Mouse (Mus musculus): Measurements from ENCODE around the gene Lclat1.

DNA sequence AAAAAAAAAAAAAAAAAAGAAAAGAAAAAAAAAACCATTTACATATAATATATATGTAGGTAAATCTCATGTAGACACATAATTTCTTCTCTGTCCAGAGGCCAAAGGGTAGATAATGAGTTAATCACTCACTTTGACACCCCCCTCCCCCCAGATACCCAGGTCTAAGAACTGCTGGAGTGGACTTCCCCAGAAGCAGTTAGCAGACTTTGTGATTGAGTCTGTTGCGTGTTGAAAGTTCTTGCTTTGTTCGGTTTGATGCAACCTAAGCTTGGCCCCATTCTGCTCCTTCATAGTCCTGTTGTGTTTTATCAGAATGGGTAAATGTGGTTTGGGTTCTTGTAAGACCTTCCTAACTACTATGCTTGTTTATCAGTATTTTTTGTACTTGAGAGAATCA lies 45.9 kb downstream of the Lclat1 start:
- TF ChIP-seq CTCF (IDR thresholded peaks at IDR 0.05) (no peak), POLR2A (IDR thresholded peaks at IDR 0.05; ENCODE audit: insufficient read depth, low read depth, low read length) (no peak), EP300 (IDR thresholded peaks at IDR 0.05; ENCODE audit: insufficient read depth, low read depth, low read length) (no peak)

Measured in heart, adult 2 months (tissue).